Mouse (Mus musculus): ENCODE measurements around the gene Rps27l.

DNA sequence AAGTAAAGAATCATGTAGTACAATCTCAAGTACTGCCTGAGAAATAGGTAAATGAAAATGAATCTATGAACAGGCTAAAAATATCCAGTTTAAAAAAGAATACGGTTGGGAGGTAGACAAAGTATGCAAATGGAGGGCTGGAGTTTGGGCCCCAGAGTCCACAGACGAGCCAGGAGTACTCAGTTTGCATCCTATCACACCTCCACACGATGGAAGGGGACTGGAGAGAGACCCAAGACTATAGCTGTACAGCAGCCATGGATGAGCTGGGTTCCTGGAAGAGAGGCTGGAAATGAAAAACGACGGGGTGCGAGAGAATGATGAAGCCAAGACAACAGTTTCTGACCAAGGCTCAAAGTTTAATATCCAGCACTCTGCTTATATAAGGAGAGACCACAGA is 48.9 kb upstream of the Rps27l start:
- TF ChIP-seq TCF12 (IDR thresholded peaks at IDR 0.05; ENCODE audit: insufficient read depth, poor library complexity, severe bottlenecking) (no peak), POLR2A (IDR thresholded peaks at IDR 0.05; ENCODE audit: insufficient read length, low read depth) (no peak), CEBPB (IDR thresholded peaks at IDR 0.05; ENCODE audit: insufficient read depth, poor library complexity, severe bottlenecking) (no peak), MYOD1 (IDR thresholded peaks at IDR 0.05; ENCODE audit: control insufficient read depth in 1 of 3, insufficient read length in 2 of 3, low read depth in 2 of 3) (no peak), POLR2AphosphoS2 (IDR thresholded peaks at IDR 0.05; ENCODE audit: insufficient read length, low read depth) (no peak), USF1 (IDR thresholded peaks at IDR 0.05; ENCODE audit: low read depth) (no peak), MAX (IDR thresholded peaks at IDR 0.05; ENCODE audit: low read depth) (no peak), MYOG (IDR thresholded peaks at IDR 0.05; ENCODE audit: control insufficient read depth in 1 of 3, insufficient read depth in 1 of 3, insufficient read length in 2 of 3, low read depth in 2 of 3) (no peak), REST (IDR thresholded peaks at IDR 0.05; ENCODE audit: insufficient read depth, insufficient read length) (no peak), E2F4 (IDR thresholded peaks at IDR 0.05; ENCODE audit: insufficient read depth) (no peak)

All from myocyte (in vitro differentiated cells).